Mouse (Mus musculus) spleen, adult 2 months (tissue): ENCODE results near the gene Tctex1d2. TPM values are rescaled to one million over a fixed set of nuclear protein-coding genes. Genes with fewer than 3 reads are reported as not detected.

Source experiments
- DNase-seq, 2 experiments: peaks; one replicate each; pipeline versions ENCODE4 v3.0.0 to v3.0.0-alpha.2; 2012 to 2021; ENCODE audit warnings: low spot score in 2 of 2, low read depth in 1 of 2
- H3K27ac ChIP-seq: fragments of 200-500 bp; 2 replicates; pipeline ENCODE4 v1.5.1; 2012; ENCODE audit warnings: low read length, inconsistent platforms; ENCODE audit not compliant: insufficient read depth
- H3K27me3 ChIP-seq: fragments of 200-500 bp; 2 replicates; pipeline ENCODE4 v1.6.1; 2012; ENCODE audit warnings: mild to moderate bottlenecking, moderate library complexity, low read length, inconsistent platforms; ENCODE audit not compliant: control insufficient read depth, insufficient read depth
- H3K36me3 ChIP-seq: fragments of 200-500 bp; 2 replicates; pipeline ENCODE4 v1.6.1; 2012; ENCODE audit warnings: mild to moderate bottlenecking, low read length, inconsistent platforms; ENCODE audit not compliant: control insufficient read depth, insufficient read depth
- H3K4me1 ChIP-seq: fragments of 200-500 bp; 2 replicates; pipeline ENCODE4 v1.6.1; 2011; ENCODE audit warnings: inconsistent platforms; ENCODE audit not compliant: control insufficient read depth, insufficient read depth, insufficient read length
- H3K4me3 ChIP-seq: fragments of 200-500 bp; 2 replicates; pipeline ENCODE4 v1.5.1; 2011; ENCODE audit warnings: mild to moderate bottlenecking, inconsistent platforms; ENCODE audit not compliant: insufficient read depth, insufficient read length; ENCODE audit errors: extremely low read depth
- CTCF ChIP-seq: fragments of 200-500 bp; IDR thresholded peaks from 2 replicates; pipeline ENCODE4 v1.5.1; 2011; ENCODE audit warnings: mild to moderate bottlenecking, inconsistent platforms; ENCODE audit not compliant: insufficient read depth, insufficient read length, insufficient replicate concordance; ENCODE audit errors: extremely low read depth
- POLR2A ChIP-seq: fragments of 200-500 bp; IDR thresholded peaks from 2 replicates; pipeline ENCODE4 v1.6.1; 2011; ENCODE audit warnings: low read depth, low read length, inconsistent platforms
- WGBS: fragments of 180-500 bp; shearing (Covaris S2); methylation state at CpG from one replicate; pipeline ENCODE4 v1.1.7; 2018; 5-methylcytosine and 5-hydroxymethylcytosine counted together
- polyA plus RNA-seq: library from polyadenylated mRNA; depleted of rRNA; stranded (reverse); fragments of >200 nt; gene quantifications from 2 replicates; pipeline ENCODE4 v1.2.3, GENCODE M21; 2012

The Tctex1d2 gene
- polyA plus RNA-seq, 1 experiment = 2.3 TPM

DNA sequence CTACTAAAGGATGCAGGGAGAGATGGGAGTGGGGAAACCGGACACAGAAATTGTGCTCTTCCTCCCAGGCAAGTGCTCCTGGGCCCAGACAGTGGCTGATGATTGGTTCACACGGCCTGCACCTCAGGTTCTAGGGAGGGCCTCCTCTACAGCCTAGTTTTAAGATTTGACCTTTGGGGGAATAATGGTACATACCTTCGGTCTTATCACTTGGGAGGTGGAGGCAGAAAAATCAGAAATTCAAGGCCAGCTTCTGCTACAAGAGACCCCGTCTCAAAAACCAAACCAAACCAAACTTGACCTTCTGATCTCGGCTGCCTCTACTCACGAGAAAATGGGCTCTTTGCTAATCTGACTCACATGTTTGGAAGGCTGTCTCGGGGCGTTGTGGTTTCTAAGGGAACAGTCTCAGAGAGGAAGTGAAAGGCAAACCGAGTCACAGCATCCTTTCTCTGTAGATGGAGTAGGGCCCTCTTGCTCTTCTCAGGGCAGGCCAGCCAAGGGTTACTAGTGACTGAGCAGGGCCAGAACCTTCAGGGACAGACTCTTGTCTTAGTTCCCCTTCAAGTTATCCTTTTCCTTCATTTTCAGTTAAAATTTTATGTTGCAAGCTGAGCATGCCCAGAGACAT, 18.1 kb upstream of the Tctex1d2 start:
- Histone ChIP-seq H3K4me1 (peaks cover 9% of the 10 kb centered on the region; the same call in 1 of the 2 replicates), H3K4me3 (no peak overlapping the region; the same call in 1 of the 2 replicates), H3K27me3 (no peaks in the 10 kb centered on the region), H3K36me3 (no peaks in the 10 kb centered on the region), H3K27ac (0 out of 2 replicates have a peak overlapping the region, but pooled peaks have one; percentile 8)
- 30% methylated on average over 9 of the region's 9 CpGs for WGBS
- TF ChIP-seq CTCF = no peak
- peak; percentile 54 to 57 for DNase-seq

- 63% methylated on average over 3 of the region's 3 CpGs for WGBS
- Histone ChIP-seq H3K27me3 (no peaks in the 10 kb centered on the region), H3K4me3 (no peak overlapping the region), H3K27ac (peak overlapping the region; percentile 27), H3K36me3 (no peaks in the 10 kb centered on the region), H3K4me1 (peaks cover 9% of the 10 kb centered on the region; the same call in 1 of the 2 replicates)
- DNase-seq = no peak
- TF ChIP-seq POLR2A (no peak), CTCF (no peak)
These were observed 16.7 kb upstream of the Tctex1d2 start for GRCm38 (mm10) chr16:32402818-32403217.

DNA sequence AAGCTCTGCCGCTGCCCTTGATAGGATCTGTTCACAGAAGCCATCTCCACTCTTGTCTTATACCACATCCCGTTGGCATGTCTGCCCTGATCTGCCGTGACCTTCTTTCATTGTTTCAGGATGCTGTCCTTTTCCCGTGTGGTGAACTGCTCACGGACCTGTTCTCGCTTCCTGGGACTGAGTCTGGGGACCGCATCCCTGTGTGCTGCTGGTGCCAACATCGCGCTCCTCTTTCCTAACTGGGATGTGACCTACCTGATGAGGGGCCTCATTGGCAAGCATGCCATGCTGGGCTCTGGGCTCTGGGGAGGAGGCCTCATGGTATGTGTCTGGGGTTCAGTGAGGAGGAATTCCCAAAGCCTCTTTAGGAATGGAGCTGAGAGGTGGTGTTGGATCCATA, 13.8 kb upstream of the Tctex1d2 start:
- WGBS = 95% methylated on average over 9 of the region's 9 CpGs
- DNase-seq = no peak
- no peaks in the 10 kb centered on the region for H3K27me3 ChIP-seq
- H3K27ac ChIP-seq = no peak overlapping the region
- no peak for TF ChIP-seq CTCF
- no peak for TF ChIP-seq POLR2A
- H3K4me3 ChIP-seq = no peak overlapping the region
- peaks cover 9% of the 10 kb centered on the region; the same call in 1 of the 2 replicates for H3K4me1 ChIP-seq
- no peaks in the 10 kb centered on the region for H3K36me3 ChIP-seq

DNA sequence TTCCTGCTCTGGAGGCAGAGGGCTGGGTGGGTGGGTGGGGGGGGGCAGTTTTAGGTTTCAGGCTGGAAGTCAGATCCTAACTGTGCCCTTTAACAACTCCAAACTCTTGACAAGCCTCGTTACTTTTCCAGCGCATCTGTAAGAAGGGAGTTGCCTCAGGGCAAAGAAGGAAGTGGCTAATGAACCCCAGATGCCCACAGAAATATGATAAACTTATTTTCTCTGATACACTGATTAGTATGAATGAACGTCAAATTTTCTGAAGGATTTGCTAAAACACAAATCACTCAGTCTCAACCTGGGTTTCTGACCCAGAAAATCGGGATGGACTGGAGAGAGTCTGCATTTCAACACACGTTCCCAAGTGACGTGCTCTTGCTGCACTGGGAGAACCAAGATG, 12.8 kb upstream of the Tctex1d2 start:
- no peak for DNase-seq
- Histone ChIP-seq H3K27ac (no peak overlapping the region), H3K4me3 (no peak overlapping the region), H3K4me1 (peaks cover 9% of the 10 kb centered on the region; the same call in 1 of the 2 replicates), H3K27me3 (no peaks in the 10 kb centered on the region), H3K36me3 (no peaks in the 10 kb centered on the region)
- 79% methylated on average over 6 of the region's 6 CpGs for WGBS
- TF ChIP-seq POLR2A (no peak), CTCF (no peak)

- H3K27ac ChIP-seq = no peak overlapping the region
- 64% methylated on average over 10 of the region's 10 CpGs for WGBS
- no peak for DNase-seq
- peaks cover 5% of the 10 kb centered on the region; the same call in 1 of the 2 replicates for H3K4me1 ChIP-seq
- H3K27me3 ChIP-seq = no peaks in the 10 kb centered on the region
- no peak overlapping the region for H3K4me3 ChIP-seq
- no peaks in the 10 kb centered on the region for H3K36me3 ChIP-seq
- no peak for TF ChIP-seq CTCF
- no peak for TF ChIP-seq POLR2A
These were observed 11.8 kb upstream of the Tctex1d2 start for GRCm38 (mm10) chr16:32407730-32408129.

- Histone ChIP-seq H3K36me3 (no peaks in the 10 kb centered on the region), H3K27ac (no peak overlapping the region), H3K4me1 (peaks cover 2% of the 10 kb centered on the region), H3K4me3 (no peak overlapping the region), H3K27me3 (no peaks in the 10 kb centered on the region)
- 59% methylated on average over 1 of the region's 1 CpGs for WGBS
- DNase-seq = no peak
- TF ChIP-seq POLR2A = no peak
- no peak for TF ChIP-seq CTCF
These were observed 2.0 kb upstream of the Tctex1d2 start for GRCm38 (mm10) chr16:32417457-32417856.

DNA sequence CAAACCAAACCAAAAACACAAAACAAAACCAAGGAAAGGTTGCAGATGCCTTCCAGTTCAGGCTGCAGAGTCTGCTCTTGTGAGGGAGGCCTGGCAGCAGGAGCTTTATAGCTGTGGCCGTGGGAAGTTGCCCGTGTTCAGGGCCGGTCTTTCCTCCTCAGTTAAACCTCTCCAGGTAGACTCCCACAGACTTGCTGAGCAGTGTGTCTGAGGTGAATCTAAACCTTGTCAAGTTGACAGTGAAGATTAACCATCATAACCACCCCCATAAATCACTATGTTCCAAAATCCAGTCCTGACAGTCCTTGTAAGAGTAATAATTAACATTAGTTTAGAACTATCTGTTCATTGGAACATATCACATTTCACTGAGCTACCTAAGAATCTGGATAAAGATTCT, 8.0 kb downstream of the Tctex1d2 start:
- DNase-seq = no peak
- no peak for TF ChIP-seq CTCF
- TF ChIP-seq POLR2A = no peak
- no peaks in the 10 kb centered on the region for H3K36me3 ChIP-seq
- 94% methylated on average over 3 of the region's 3 CpGs for WGBS
- no peak overlapping the region for H3K27ac ChIP-seq
- no peaks in the 10 kb centered on the region; the same call in 1 of the 2 replicates for H3K4me1 ChIP-seq
- H3K4me3 ChIP-seq = no peak overlapping the region
- H3K27me3 ChIP-seq = no peaks in the 10 kb centered on the region
